Mouse (Mus musculus) kidney, adult 8-10 months (tissue): ENCODE data around the gene Appbp2.
A peak's percentile ranks its signal among the peaks of the same experiment; 100 is the strongest.

Source experiments
- DNase-seq, 2 experiments: peaks; one replicate each; pipeline ENCODE4 v3.0.0; 2022

The Appbp2 gene

DNA sequence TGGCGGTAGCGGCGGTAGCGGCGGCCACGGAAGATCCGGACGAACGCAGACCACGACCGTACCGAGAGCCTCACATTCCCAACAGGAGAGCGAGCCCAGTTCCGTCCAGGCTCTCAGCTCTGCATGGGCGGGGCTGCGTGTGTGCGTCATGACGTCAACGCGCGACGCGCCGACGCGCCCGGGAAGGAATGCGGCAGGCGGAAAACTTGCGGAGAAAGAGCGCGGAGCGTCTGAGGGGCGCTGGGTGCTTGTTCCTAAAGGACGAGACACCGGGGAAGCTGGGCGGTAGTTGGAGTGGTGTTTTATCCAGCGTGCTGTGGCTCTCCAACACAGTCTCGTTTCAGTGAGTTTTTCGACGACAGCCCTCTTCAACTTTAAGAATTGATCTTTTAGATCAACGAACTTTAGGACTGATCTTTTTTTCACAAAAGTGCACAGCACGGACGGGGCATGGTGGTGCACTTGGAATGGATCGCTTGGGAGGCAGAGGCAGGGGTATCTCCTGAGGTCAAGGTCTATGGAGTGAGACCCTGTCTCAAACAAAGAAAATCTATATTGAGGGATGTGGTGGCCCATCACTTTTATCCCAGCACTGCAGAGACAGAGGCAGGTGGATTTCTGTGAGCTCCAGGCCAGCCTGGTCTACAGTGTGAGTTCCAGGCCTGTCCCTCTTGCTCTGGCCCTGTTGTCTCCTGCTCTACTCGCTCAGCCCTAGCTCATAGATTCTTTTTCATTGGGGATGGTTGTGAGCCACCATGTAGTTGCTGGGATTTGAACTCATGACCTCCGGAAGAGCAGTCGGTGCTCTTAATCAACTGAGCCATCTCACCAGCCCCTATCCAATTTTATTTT lies at the start of gene Appbp2:
Gene Appbp2 (minus strand): TSS at position 141 of the 852 bp plus-strand sequence.
- peak; percentile 88 to 90 for DNase-seq

DNA sequence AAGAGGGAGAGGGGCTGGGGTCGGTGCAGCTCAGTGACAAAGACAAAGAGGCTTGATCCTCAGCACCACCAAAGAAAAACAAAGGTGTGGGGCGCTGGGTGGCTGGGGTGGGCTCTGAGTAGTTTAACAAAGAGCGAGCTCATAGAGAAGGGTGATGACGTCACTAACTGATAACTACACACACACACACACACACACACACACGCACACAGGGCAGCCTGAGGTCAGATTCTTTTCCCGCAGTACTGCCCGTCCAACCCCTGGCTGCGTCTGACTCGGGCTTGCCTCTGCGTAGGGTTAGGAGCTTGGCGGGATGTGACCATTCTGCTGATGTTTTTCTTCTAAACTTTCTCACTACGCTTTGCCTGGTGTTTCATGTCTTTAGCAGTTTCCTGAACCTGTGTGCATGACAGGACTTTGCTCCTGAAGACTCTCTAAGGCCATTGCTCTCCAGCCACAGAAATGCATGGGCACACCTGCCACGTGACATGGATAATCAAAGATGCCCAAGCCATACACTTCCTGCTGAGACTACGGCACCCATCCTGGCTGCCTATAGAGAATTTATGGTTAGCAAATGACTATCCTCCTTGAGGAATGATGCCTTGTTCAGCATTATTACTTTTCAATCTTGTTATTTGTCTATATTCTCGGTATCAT lies 46.4 kb upstream of the Appbp2 start:
- no peak for DNase-seq

DNA sequence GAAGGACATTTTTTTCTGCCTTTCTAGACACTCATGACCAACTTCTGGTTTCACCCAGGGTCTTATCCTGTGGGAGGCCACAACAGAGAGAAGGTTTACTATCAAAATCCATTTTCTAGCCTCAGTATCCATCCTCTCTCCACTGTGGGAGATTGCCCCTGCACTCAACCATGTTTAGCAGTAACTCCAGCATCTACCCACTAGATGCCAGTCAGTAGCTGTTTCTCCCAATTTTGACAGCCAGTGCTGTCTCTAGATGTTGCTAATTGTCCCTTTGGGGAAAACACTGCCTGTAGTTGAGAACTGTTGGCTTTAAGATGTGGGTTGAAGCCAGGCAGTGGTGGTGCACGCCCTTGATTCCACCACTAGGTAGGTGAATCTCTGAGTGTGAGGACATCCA lies 43.2 kb upstream of the Appbp2 start:
- DNase-seq: no peak

DNA sequence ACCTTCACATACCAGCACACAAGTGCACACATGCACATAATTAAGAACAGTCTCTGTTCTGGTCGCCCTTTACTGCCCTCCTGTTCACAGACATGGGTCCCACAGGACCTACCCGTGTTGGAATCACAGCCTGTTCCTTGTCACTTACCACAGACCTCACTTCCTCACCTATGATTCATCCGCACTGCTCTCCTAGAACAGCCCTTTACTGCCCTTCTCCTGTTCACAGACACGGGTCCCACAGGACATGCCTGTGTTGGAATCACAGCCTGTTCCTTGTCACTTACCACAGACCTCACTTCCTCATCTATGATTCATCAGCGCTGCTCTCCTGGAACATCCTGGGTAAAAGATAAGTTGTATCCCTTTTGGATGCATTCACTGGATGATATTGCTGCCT lies 42.7 kb upstream of the Appbp2 start:
- DNase-seq: no peak

DNA sequence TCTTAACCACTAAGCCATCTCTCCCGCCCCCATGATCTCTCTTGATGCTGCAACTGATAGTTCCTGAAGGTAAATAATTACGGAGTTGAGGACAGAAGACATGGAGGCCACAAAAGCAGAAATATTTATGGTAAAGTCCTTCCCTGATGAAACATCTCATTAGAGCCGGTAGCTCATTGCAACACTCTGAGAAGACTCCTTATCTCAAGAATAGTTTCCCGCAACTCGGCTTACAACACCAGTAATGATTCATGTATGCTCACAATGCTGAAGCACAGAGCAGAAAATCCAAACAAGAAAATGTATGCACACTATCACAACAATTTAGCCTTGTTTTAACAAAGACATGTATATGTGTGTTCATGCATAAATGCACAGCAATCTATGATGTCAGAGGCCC lies 40.2 kb upstream of the Appbp2 start:
- no peak for DNase-seq

DNA sequence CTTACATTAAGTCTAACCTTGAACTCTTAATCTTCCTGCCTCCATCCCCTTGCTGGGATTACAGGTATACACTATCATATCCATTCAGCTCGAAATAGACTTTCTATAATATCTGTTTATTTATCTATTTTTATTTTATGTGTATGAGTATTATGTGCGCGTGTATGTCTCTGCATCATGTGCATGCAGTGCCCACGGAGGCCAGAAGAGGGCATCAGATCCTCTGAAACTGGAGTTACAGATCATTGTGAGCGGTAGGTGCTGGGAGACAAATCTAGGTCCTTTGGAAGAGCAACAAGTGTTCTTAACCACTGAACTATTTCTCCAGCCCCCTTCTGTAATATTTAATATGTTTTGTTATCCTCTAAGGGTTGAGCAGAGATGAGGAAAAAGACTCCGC lies 38.4 kb upstream of the Appbp2 start:
- DNase-seq: peak in 1 of 2 experiments; percentile 20

DNA sequence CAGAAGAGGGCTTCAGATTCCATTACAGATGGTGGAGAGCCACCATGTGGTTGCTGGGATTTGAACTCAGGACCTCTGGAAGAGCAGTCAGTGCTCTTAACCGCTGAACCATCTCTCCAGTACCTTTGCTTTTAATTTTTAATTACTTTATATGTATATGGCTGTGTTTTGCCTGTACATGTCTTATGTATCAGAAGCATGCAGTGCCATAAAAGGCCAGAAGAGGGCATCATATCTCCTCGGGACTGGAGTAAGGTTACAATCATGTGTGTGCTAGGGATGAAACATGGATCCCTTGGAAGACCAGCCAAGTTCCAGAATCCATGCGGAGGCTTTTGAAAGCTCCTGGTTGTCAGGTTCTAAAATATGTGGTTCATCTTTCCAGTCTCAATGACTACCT lies 35.7 kb upstream of the Appbp2 start:
- DNase-seq: peak; percentile 43 to 73

DNA sequence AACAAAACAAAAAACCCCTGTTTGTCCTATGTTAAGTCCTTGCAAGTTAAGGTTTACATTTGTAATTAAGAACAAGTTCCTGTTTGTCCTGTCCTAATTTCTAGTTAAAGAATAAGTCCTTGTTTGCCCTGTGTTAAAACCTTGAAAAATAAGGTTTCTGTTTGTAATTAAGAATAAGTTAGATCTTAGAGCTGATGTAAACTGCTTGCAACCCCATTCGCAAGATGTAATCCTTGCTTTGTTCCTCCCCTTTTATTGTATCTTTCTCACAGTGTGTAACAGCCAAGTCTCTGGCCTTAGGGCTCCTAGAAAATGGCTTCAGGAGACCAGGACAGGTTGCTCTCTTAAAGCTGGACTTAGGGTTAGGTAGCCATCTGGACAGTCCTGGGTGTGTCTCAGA lies 32.5 kb upstream of the Appbp2 start:
- no peak for DNase-seq

DNA sequence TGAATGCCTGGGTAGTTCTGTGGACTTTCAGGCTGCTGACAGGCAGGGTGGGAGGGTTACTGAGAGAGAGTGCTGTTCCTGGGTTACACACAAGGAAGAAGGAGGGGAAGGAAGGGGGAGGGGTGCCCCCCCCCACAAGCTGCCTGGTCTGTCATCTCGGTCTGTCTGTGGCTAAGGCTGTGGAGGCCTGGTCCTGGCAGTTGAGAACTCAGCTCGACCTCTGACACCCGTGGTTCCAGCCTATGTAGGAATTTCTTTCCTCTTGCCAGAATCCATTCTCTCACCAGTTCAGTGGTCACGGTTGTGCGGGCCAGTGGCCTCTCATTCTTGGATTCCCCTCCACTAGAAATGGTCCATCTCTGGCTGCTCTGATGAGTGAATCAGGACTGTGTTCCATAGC lies 29.7 kb upstream of the Appbp2 start:
- DNase-seq: peak; percentile 13 to 37

DNA sequence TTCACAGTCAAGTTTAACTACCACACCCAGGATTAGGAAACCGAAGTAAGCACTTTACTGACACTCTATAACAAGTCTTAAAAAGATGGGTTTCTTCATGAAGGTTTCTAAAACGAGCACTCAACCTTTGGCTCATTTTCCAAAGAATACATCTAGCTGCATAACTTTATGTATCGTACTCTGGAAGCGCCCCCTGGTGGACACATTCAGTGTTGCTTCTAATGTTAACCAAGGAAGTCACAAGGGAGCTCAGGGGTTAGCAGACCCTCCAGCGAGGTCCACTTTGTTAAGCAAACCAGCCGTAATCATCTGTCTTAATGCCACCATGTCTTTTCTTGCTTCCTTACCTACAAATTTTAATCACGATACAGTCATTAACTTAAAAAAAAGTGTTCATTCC lies 26.3 kb upstream of the Appbp2 start:
- DNase-seq: peak; percentile 41 to 81

DNA sequence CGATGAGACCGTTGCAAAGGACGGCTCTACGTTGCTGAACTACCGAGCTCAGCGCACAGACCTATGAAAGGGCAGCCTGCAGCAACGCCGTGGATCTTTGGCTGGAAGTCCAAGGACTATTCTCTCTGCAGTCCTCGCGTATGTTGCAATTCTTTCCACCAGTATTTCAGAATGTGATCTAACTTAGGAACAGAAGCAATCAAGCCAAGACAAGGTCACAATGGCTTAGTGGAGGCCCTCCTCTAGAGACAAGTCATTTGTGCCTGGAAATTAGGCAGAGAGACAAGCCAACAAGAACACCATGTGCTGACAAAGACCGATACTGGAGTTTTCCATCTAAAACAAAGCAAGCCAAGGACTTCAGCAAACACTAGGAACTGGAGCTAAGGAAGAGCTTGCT lies 24.0 kb upstream of the Appbp2 start:
- DNase-seq: no peak

DNA sequence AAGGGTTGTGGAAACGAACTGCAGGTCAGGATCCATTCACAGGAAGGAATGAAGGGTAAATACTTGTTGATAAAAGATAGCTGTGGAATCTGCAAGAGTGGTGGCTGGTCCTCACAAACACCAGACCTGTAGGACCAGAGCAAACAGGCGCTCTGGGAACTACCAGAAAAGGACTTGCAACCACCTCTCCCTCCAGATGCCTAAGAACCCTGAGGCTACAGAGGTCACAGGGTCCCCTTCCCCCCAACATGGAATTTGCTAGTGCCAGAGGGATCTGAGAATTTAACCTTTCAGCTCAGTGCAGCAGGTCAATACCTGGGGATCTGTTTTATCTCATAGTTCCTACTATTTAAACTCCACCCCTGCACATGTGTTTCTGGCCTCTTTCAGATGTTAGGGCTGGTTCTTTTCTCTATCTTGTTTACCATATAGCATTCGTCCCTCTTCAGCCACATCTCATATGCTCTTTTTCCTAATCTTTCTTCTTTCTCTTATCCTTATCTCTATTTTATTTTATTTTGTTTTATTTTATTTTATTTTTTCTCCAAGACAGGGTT lies 20.6 kb upstream of the Appbp2 start:
- DNase-seq: no peak

DNA sequence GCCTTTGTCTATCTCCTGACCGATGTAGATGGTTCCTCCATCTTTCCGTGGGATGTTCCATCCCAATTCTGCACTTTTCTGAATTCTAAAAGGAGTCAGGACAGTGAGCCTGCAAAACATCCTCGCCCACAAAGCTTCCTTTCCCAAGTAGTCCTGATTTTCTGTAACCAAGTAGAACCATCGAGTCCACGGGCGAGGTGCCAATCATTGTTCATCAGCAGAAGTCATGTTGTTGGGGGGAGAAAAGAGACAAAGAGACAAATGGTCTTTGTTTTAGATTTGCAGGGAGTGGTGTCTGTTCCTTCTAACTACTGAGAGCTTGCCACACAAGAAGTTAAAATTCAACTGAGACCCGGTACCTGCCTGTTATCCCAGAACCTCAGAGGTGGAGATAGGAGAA lies 18.7 kb upstream of the Appbp2 start:
- no peak for DNase-seq

DNA sequence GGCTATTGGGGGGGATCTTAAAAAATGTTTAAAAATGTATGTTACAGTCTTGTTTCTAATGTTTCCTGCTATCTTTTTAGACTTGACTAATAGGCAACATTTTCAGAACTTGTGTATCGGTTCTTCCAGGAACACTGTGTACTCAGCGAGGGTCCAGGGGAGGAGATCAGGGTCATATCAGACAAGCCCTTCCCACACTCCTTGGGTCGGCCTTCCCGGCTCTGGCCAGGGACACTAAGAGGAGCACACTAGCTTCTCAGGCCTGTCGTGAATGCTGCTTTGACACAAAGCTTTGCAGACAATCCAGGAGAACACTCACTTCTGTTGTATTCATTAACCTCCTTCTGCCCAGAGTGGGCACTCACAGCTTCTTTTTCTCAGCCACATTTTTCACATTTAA lies 18.1 kb upstream of the Appbp2 start:
- DNase-seq: no peak

DNA sequence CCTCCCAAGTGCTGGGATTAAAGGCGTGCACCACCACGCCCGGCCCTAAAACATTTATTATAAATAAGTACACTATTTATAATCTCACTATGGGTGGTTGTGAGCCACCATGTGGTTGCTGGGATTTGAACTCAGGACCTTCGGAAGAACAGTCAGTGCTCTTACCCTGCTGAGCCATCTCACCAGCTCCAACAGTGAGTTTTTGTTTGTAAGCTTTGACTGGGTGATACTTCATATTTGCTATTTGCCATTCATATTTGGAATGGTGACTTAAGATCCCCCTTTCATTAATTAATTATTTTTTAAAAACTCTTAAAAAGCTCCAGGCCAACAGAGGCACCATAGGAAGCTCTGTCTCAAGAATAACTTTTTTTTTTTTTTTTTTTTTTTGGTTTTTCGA lies 17.0 kb upstream of the Appbp2 start:
- no peak for DNase-seq

DNA sequence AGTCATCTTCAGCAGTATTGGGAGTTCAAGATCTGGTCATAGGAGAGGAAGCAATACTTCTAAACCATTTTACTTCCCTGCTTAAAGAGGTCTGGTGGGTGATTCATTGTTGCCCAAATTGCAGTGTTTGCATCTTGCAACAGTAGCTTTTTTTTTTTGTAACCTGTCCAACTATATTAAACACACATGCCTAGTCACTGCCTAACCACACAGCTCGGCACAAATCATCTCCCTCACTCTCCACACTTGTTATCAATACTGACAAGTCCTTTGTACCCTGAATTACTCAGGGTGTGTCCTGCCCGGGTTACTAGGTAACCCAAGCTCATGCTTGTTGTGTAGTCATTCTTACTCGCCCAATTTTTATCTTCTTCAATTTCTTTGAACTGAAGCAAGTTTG lies 15.5 kb upstream of the Appbp2 start:
- no peak for DNase-seq

DNA sequence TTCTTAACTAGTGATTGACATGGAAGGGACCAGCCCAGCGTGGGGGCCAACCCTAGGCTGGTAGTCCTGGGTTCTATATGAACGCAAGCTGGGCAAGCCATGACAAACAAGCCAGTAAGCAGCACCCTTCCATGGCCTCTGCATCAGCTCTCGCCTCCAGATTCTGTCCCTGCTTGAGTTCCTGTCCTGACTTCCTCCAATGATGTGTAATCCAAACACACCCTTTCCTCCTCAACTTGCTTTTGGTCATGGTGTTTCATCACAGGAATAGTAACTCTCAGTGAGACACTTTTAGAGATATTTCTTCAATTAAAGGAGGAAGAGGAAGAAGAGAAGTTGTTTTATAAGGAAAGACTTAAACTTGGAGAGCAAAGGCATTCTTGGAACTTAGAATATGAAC lies 14.4 kb upstream of the Appbp2 start:
- no peak for DNase-seq

DNA sequence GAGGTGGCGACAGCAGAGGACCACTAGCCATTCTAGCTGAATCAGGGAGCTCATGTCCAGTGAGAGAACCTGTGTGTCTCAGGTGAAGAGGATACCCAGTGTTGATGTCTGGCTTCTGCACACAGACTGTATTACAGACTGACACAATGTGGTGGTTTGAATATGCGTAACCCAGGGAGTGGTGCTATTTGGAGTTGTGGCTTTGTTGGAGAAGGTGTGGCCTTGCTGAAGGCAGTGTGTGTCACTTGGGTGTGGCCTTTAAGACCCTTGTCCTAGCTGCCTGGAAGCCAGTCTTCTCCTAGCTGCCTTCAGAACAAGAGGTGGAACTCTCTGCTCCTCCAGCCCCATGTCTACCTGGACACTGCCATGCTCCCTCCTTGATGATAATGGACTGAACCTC lies 13.2 kb upstream of the Appbp2 start:
- no peak for DNase-seq

DNA sequence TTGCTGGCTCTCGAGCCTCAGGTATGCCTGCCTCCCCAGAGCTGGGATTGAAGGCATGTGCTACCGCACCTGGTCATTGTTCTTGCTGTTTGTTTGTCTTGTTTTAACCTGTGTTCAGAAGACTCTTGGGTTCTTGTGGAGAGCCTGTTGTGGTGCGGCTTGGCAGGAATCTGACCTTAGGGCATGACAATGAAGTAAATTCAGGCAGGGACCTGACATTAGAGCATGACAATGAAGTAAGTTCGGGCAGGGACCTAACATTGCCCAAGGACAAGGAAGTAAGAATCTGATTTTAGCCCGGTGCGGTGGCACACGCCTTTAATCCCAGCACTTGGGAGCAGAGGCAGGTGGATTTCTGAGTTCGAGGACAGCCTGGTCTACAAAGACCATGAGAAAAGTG lies 6.3 kb upstream of the Appbp2 start:
- no peak for DNase-seq

DNA sequence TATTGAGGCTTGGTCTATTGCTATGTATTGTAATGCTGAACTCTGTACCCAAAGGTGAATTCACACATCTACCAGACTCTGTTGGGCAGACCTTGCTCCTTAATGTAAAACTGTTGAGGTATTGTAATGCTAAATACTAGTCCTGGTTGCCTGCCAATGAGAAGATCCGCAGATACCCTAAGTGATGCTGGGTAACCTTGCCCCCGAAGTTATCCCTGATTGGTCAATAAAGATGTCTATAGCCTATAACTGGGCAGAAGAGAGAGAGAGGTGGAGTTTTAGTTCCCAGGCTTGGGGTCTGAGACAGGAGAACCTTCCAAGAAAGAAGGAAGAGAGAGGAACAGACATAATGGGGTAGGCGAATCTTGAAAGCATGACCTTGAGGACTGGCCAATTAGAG lies 5.3 kb upstream of the Appbp2 start:
- no peak for DNase-seq

DNA sequence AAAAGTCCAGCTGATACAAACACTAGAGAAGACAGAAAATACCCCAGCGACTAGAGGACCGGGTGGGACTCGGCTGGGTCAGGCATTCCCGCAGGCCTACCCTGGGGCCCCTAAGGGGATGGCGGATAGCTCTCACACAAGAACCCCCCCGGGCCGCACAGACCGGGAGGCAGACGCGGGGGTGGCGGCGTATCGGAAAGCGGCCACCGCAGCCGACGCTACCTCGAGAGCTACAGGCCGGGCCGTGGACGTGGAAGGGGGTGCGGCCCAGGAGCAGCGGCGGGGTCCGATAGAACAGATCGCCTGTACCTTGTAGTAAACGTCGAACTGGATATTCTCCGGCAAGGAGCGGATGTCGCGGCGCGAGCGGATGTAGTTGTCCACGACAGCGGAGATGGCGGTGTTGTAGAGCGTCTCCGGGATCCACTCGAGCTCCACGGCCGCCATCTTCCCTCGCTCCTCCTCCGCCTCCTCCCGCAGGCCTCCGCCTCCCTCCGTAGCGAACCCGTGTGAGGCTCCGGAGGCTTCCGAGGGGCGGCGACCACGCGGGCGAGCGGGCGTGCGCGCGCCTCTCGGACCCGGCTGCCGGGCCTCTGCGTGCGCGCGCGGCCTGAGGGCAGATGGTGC lies 454 bp downstream of the Appbp2 start:
- DNase-seq: peak; percentile 80

DNA sequence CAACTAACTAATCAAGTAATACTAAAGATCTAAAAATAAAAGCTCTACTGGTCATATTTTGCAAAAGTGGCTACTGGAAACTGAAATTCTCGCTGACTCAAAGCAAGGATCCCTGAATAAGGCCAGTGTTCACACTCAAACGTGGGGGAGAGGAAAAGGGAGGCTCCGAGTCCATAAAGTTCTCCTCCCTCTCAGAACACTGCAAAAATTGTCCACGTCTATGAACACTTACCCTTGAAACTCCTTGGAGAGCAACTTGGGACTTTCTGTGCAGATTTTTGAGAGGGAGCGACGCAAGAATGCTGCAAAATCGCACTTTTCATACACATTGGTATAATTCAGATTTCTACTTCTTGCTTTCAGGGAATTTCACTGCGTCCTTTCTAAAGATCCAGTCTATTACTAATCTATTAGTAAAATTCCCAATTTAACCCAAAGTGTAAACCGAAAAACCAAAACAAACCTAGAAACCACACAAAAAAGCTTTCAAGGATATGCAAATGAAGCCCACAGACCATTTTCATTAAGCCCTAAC lies 1.2 kb downstream of the Appbp2 start:
- no peak for DNase-seq

DNA sequence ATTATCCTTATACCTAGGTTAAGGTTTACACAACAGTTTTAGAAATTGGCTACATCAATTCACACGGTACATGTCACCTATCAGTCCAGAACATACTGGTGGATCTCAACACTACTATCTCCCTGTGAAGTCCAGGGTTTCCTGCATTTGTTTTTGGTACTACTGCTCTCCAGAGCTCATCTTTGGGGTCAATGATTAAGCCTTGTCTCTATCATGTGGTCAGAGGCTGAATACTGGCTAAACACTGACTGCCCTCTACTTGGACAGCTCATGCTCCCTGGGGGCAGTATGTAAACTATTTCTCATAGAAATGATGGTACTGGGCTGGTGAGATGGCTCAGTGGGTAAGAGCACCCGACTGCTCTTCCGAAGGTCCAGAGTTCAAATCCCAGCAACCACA lies 11.7 kb downstream of the Appbp2 start:
- DNase-seq: peak; percentile 20 to 46

DNA sequence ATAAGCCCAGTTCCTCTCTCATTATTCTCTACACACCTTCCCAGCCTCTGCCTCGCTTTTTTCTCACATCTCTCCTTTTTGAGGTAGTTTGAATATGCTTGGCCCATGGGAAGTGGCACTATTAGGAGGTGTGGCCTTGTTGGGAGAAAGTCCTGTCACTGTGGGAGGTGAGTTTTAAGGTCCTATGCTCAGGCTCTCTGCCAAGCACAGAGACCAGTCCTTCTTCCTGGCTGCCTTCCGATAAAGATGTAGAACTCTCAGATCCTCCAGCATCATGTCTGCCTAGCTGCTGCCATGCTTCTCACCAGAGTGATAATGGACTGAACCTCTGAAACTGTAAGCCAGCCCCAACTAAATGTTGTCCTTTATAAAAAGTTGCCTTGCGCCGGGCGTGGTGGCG lies 12.4 kb downstream of the Appbp2 start:
- DNase-seq: peak; percentile 31 to 43
